25 mouse cellular contexts compared by ENCODE assay signal in genomic region chr9:27996536-27996935, GRCm38 (mm10).
DNase-seq lines count a peak whose midpoint lies in the region; ATAC-seq and TF ChIP-seq lines count a peak whose summit lies in the region.
"Had no signal": no experiment of that assay in that cellular context is flagged by ENCODE, and none has a peak within 500 bp of the region (broad histone marks: within the 10 kb centered on the region; RNA-seq: fewer than 3 reads in every experiment).

No protein-coding gene starts in this region.

- intact Hi-C loops in left cerebral cortex, postnatal 4 days (cut with DNase I) = no loop called here
- intact Hi-C loops in left cerebral cortex, postnatal 10 days (cut with DNase I) = no loop called here

- WGBS in forebrain, postnatal 0 days = 67% methylated on average over 7 of the region's 7 CpGs
- 83% methylated on average over 7 of the region's 7 CpGs for WGBS in forebrain, embryonic 16.5 days
- 78% methylated on average over 7 of the region's 7 CpGs for WGBS in hindbrain, postnatal 0 days
- 92% methylated on average over 7 of the region's 7 CpGs for WGBS in hindbrain, embryonic 10.5 days

- H3K27me3 ChIP-seq in forebrain, postnatal 0 days (ENCODE audit: insufficient read depth, low read length) = no peaks in the 10 kb centered on the region
- H3K27me3 ChIP-seq in forebrain, embryonic 16.5 days (replicated peaks; ENCODE audit: control insufficient read depth, insufficient read depth, low read length) = no peaks in the 10 kb centered on the region
- no peaks in the 10 kb centered on the region for H3K27me3 ChIP-seq in hindbrain, postnatal 0 days (ENCODE audit: insufficient read depth, low read length)
- no peaks in the 10 kb centered on the region for H3K27me3 ChIP-seq in hindbrain, embryonic 10.5 days (ENCODE audit: insufficient read depth, poor library complexity, severe bottlenecking)
- H3K27me3 ChIP-seq: forebrain, embryonic 13.5 days; heart, embryonic 13.5 days; hindbrain, embryonic 12.5 days; hindbrain, embryonic 15.5 days; intestine, embryonic 15.5 days had no signal

- TF ChIP-seq POLR2A in brain, embryonic 14.5 days (IDR thresholded peaks at IDR 0.05; ENCODE audit: borderline replicate concordance, extremely low read depth, insufficient read depth, insufficient read length, poor library complexity, severe bottlenecking) = no peak

- H3K4me1 ChIP-seq in forebrain, postnatal 0 days (ENCODE audit: insufficient read depth) = no peaks in the 10 kb centered on the region; the same call in 1 of the 2 replicates
- peaks cover 12% of the 10 kb centered on the region for H3K4me1 ChIP-seq in forebrain, embryonic 16.5 days (replicated peaks; ENCODE audit: control insufficient read depth, insufficient read depth, low read length)
- H3K4me1 ChIP-seq in hindbrain, postnatal 0 days (ENCODE audit: insufficient read depth, low read length) = no peaks in the 10 kb centered on the region
- no peaks in the 10 kb centered on the region for H3K4me1 ChIP-seq in hindbrain, embryonic 10.5 days (replicated peaks)
- H3K4me1 ChIP-seq: hindbrain, embryonic 12.5 days; intestine, embryonic 15.5 days had no signal

- H3K9ac ChIP-seq in forebrain, postnatal 0 days = no peak overlapping the region
- H3K9ac ChIP-seq in forebrain, embryonic 16.5 days (replicated peaks; ENCODE audit: low read depth, low read length) = no peak overlapping the region
- no peak overlapping the region for H3K9ac ChIP-seq in hindbrain, postnatal 0 days (replicated peaks; ENCODE audit: low read length)
- H3K9ac ChIP-seq: forebrain, embryonic 13.5 days; heart, embryonic 13.5 days; hindbrain, embryonic 12.5 days; hindbrain, embryonic 15.5 days; intestine, embryonic 15.5 days had no signal

- no peak overlapping the region for H3K4me2 ChIP-seq in forebrain, postnatal 0 days (ENCODE audit: low read depth)
- H3K4me2 ChIP-seq in forebrain, embryonic 16.5 days (ENCODE audit: low read length) = no peak overlapping the region
- H3K4me2 ChIP-seq in hindbrain, postnatal 0 days (ENCODE audit: low read depth, low read length) = no peak overlapping the region
- H3K4me2 ChIP-seq: forebrain, embryonic 13.5 days; heart, embryonic 13.5 days; hindbrain, embryonic 12.5 days; hindbrain, embryonic 15.5 days; intestine, embryonic 15.5 days had no signal

- ATAC-seq in forebrain, postnatal 0 days = no peak
- no peak for ATAC-seq in forebrain, embryonic 16.5 days
- no peak for ATAC-seq in hindbrain, postnatal 0 days
- ATAC-seq: CD4-positive, CD25-positive, alpha-beta regulatory T cell, adult 4 months; forebrain, embryonic 13.5 days; intestine, embryonic 15.5 days had no signal

- H3K36me3 ChIP-seq in forebrain, postnatal 0 days (ENCODE audit: insufficient read depth) = no peaks in the 10 kb centered on the region
- H3K36me3 ChIP-seq in forebrain, embryonic 16.5 days (ENCODE audit: control insufficient read depth, insufficient read depth) = no peaks in the 10 kb centered on the region
- H3K36me3 ChIP-seq in hindbrain, postnatal 0 days (ENCODE audit: insufficient read depth, low read length) = no peaks in the 10 kb centered on the region
- H3K36me3 ChIP-seq in hindbrain, embryonic 10.5 days = no peaks in the 10 kb centered on the region
- H3K36me3 ChIP-seq: forebrain, embryonic 10.5 days; heart, embryonic 13.5 days; hindbrain, embryonic 12.5 days; hindbrain, embryonic 15.5 days; intestine, embryonic 15.5 days had no signal

- H3K9me3 ChIP-seq in forebrain, postnatal 0 days (ENCODE audit: low read length) = no peaks in the 10 kb centered on the region
- H3K9me3 ChIP-seq in forebrain, embryonic 16.5 days (ENCODE audit: control insufficient read depth, low read length) = no peaks in the 10 kb centered on the region
- no peaks in the 10 kb centered on the region for H3K9me3 ChIP-seq in hindbrain, postnatal 0 days (ENCODE audit: low read length)
- no peaks in the 10 kb centered on the region for H3K9me3 ChIP-seq in hindbrain, embryonic 10.5 days
- H3K9me3 ChIP-seq: forebrain, embryonic 10.5 days; forebrain, embryonic 13.5 days; heart, embryonic 13.5 days; hindbrain, embryonic 12.5 days; hindbrain, embryonic 15.5 days; intestine, embryonic 15.5 days had no signal

- H3K27ac ChIP-seq in forebrain, postnatal 0 days (ENCODE audit: low read depth, low read length) = no peak overlapping the region
- no peak overlapping the region for H3K27ac ChIP-seq in forebrain, embryonic 16.5 days (ENCODE audit: low read length)
- H3K27ac ChIP-seq in hindbrain, postnatal 0 days = no peak overlapping the region
- no peak overlapping the region for H3K27ac ChIP-seq in hindbrain, embryonic 10.5 days
- H3K27ac ChIP-seq: forebrain, embryonic 10.5 days; forebrain, embryonic 13.5 days; gastrocnemius, adult 2 months; heart, embryonic 13.5 days; hindbrain, embryonic 12.5 days; hindbrain, embryonic 15.5 days; intestine, embryonic 15.5 days had no signal

- H3K4me3 ChIP-seq in forebrain, postnatal 0 days (ENCODE audit: low read depth, low read length) = no peak overlapping the region
- no peak overlapping the region for H3K4me3 ChIP-seq in forebrain, embryonic 16.5 days (replicated peaks; ENCODE audit: low read length)
- no peak overlapping the region for H3K4me3 ChIP-seq in hindbrain, postnatal 0 days (ENCODE audit: low read length)
- no peak overlapping the region for H3K4me3 ChIP-seq in hindbrain, embryonic 10.5 days
- H3K4me3 ChIP-seq: forebrain, embryonic 10.5 days; forebrain, embryonic 13.5 days; gastrocnemius, adult 2 months; heart, embryonic 13.5 days; hindbrain, embryonic 12.5 days; hindbrain, embryonic 15.5 days; intestine, embryonic 15.5 days had no signal

- TF ChIP-seq CTCF in forebrain, postnatal 0 days (IDR thresholded peaks at IDR 0.05; ENCODE audit: low read depth) = no peak
- no peak for TF ChIP-seq CTCF in hindbrain, postnatal 0 days (IDR thresholded peaks at IDR 0.05; ENCODE audit: low read depth)
- no peak for TF ChIP-seq CTCF in brain, embryonic 14.5 days (IDR thresholded peaks at IDR 0.05; ENCODE audit: borderline replicate concordance, extremely low read depth, insufficient read depth, insufficient read length)

- peak; percentile 54 for DNase-seq in forebrain, postnatal 0 days
- DNase-seq in hindbrain, postnatal 0 days (ENCODE audit: low spot score) = peak; percentile 25
- no peak for DNase-seq in hindbrain, embryonic 10.5 days (ENCODE audit: low spot score)
- DNase-seq in left cerebral cortex, postnatal 4 days = peak; percentile 24
- no peak for DNase-seq in left cerebral cortex, postnatal 10 days (ENCODE audit: extremely low spot score in 1 of 2, low spot score in 2 of 2)
- DNase-seq in brain, embryonic 14.5 days (ENCODE audit: low read depth) = peak; percentile 49
- DNase-seq in liver = no peak
- DNase-seq: adrenal gland, adult 2 months; adrenal gland, postnatal 14 days; cerebellum, adult 18-20 months; cerebellum, adult 9-10 months; cerebellum, postnatal 36 days; gastrocnemius, adult 2 months; gastrocnemius, postnatal 14 days; heart, adult 18-20 months; heart, postnatal 14 days; heart, postnatal 4 days had no signal

Comparison
In these comparisons a context has a peak if more than half of its experiments do, and no peak if none do; other contexts are left out.
1. DNase-seq: peak in forebrain, postnatal 0 days (single experiment), hindbrain, postnatal 0 days (single experiment), left cerebral cortex, postnatal 4 days (single experiment) and brain, embryonic 14.5 days (single experiment); none in hindbrain, embryonic 10.5 days (single experiment), left cerebral cortex, postnatal 10 days (0 of 2) and liver (single experiment).